Mouse (Mus musculus) mouse trophoblast stem cell (cell line): Measurements from ENCODE around the gene Rif1.

Experiments
- in situ Hi-C, 2 experiments: fragments of 300-500 bp; cut with MseI, MboI; formaldehyde crosslinking; loops; 2 replicates in 1 of 2; 3 replicates in 1 of 2; pipeline ENCODE4 v1.15.1; 2025

Rif1 gene

DNA sequence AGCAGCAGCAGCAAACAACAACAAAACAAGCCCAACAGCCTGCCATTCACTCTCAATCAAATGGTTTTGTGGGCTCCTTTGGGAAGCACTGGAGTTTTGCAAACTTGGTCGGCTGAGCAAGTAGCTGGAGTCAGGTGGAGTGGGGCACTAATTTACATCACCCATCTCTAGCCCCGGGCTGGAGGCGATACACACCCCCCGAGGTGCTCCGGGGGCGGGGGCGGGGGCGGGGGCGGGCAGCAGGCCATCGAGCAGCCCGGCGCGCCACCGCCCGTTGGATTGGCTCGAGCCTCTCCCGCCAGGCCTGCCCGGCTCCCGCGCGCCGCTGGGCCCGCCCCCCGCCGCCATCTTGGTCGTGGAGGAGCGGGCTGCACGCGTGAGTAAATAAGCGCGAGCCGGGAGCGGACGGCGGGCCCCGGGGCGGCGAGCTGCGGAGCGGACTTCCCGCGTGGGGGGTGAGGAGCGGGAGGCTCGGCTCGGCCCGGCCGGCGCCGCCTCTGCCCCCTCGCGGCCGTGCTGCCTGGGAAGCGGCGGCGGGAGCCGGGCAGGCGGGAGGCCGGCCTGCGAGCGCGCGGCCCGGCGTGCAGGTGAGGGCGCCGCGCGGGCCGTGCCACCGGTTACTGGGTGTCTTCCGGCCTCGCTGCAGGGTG is at the start of gene Rif1:
Gene Rif1, plus strand, starts transcription at position 342 of the 650 bp plus-strand sequence.
- in situ Hi-C loops = no loop called here

DNA sequence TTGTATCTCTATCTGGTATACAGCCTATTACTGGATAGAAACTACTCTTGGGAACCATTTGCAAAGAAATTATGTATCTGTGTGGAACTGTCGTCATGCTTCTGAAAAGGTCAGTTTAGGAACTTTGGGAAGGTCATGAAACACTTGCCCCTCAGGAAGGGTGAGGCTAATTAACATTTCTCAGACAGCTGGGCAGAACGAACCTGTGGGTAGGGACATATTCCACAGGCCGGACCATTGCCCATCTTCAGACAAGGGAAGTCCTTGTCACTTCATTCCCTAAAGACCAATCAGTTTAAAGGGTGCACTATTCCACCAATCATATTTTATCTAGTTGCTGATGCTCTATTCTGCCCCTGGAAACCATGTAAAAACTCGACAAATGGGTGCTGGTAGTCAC is 45.6 kb upstream of the Rif1 start:
- in situ Hi-C loops = no loop called here

DNA sequence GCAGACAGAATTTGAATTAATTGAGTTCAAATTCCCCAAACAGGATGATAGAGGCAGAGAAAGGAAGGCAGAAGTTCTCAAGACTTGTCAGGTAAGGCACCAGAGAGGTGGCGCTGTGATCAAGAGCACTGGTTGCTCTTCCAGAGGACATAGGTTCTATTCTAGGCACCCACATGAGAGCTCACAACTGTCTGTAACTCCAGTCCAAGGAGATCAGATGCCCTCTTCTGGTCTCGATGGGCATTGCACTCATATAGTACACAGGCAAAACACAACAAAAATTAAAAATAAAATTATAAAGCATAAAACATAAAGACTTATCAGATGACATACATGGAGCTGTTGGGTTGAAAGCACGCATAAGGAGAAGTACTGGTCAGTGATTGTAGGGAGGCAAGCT is 43.2 kb upstream of the Rif1 start:
- in situ Hi-C loops = no loop called here

DNA sequence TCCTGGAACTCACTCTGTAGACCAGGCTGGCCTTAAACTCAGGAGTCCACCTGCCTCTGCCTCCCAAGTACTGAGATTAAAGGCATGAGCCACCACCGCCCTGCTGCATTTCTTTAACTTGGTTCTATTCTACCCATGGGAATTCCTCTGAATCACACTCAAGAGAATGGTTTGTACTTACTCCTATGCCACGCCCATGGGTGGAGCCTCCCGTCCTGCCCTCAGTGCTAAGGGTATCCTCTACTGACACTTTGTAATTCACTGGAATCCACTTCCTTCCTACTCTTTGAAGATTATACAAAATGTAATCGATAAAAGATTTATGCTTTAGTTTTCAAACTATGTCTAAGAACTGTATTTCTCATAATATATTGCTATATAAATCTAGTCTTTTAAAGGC is 41.1 kb upstream of the Rif1 start:
- in situ Hi-C loops = no loop called here

DNA sequence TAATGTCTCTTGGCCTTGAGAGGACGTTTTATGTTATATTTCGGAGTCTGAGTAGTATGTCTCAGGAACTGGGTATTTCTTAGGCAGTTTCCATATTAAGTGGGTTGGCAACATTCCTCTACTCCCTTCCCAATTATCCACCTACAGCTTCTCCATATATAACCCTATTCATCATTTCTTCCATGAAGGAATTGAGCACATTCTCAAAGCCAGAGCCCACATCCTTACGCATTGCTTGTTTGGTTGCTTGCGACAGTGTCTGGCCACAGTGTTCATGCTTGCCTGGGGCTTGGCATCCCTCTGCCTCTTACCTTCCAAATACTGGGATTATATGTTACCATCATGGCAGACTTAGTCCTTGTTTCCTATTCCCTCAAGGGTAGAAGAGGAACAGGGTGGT is 38.0 kb upstream of the Rif1 start:
- in situ Hi-C loops = no loop called here

DNA sequence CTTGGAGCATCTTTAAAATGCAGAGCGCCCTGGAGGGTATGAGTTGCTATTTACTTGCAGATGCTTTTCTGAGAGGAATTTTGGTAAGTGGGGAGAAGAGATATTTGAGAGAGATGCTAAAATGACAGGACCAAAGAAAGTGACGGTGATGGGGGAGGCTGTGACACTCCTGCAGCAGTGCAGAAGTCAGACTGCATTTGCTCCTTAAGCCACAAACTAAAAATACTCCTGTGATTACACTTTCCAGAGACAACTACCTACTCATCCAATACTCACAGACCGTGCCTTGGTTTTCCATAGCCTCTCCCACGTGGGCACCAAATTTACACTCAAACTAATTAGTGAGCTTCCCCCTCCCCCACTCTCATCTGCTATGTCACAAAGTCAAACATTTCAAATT is 37.5 kb upstream of the Rif1 start:
- in situ Hi-C loops = no loop called here

DNA sequence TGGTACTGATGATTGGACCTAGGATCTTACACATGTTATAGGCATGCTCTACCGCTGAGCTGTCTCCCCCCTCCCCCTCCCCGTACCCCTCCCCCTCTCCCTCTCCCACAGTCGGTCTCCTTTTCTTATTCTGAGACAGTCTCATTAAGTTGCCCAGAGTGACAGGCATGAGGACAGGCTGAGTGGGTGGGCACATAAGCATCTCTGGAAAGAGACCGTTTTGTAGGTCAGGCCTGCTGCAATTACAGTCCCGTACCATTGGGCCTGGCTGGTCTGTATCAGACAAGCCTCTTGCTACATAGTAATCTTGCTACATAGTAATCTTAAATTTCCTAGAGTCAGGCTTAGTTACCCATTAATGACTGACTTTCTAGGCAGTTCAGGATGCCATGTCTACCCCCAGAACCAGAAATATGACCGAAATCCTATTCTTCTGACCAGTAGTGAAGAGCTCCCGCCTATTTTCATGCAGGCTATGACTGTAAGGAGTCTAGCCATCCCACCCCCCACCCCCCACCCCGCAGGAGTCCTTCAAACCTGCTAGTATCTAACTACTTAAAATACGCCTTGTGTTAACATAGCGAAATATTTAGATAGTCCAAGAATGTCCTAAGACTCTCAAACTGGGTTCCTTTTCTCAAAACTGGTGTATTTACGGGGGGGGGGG is 35.6 kb upstream of the Rif1 start:
- in situ Hi-C loops = no loop called here

DNA sequence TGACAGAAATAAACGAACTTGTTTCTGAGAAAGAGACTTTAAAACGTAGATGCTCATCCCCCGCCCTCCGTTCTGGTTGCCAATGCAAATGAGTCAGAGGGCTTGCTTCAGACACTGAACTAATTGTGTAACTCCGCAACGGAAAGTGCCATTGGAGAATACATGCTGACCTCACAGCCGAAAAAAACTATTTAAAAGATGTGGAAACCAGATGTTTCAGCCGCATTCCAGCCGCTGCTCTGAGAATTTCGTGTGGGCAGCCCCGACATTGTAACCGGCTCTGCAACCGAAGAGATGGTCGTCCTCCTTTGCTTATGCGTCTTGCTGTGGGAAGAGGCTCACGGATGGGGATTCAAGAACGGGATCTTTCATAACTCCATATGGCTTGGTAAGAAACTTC is 34.8 kb upstream of the Rif1 start, which contains the start of gene Tnfaip6:
Gene Tnfaip6, plus strand, starts transcription at position 128 of the 400 bp plus-strand sequence.
- in situ Hi-C loops = no loop called here

DNA sequence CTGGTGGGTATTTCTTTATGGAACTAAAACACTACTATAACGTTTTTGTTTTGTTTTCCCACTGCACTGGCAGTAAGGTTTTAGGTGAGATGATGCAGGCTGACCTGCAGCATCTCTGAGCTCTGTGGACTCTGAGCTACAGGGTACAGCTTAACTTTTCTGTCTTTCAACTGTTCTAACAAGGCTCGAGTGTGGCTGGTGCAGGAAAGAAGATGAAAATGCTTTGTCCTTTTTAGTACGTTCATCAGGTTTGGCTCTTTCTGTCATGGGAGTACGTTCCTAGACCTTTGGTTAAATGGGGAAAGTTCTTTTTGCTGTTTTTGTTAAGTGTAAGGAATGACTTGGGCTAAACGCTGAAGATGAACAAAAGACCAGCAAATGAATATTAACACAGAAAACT is 34.1 kb upstream of the Rif1 start:
- in situ Hi-C loops = no loop called here

DNA sequence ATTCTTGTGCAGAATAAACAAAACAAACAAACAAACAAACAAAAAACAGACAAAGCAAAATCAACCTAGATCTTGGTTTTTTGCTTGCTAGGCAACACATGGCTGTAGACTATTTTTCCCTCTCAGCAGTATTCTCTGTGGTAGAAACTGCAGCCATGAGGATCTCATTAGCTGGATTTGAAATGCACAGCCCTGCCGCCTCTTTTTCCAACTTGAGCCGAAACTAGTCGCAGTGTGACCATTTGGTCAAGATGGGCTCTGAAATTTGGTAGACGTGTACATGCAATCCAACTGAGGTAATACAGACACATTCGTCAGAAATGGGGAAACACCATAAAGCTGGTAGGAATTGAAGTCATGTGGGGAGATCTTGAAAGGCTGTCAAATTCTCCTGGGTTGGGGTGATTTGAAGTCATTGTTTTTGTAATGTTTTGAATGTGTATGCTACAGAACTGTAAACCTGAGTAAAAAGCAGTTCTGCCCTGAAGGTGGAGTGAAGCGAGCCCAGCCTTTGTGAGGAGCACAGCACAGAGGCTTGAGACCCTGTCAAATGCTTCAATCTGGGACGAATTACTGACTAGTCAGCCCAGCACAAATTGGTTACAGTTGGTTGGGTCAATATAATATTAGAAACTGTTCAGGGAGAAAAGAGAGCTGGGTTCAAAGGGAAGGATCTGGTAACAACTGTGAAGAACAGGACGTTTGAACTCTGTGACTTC is 33.4 kb upstream of the Rif1 start:
- in situ Hi-C loops = no loop called here

DNA sequence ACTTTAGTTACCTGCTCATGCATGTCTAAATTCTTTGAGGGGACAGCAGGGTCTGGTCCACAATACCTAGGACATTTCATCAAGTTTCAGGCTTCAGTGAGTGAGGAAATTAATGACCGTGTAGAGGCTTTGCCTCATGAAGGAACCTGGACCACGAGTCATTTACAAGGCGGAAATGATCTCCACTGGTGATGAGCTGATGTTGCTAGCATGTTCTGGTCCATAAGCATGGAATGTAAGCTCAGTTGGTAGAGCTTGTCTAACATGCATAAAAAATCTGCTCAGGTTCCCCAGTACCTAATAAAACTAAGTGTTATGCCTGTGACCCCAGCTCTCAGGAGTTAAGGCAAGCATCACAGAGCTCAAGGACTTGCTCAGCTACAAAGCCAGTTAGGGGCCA is 30.5 kb upstream of the Rif1 start:
- in situ Hi-C loops = no loop called here

DNA sequence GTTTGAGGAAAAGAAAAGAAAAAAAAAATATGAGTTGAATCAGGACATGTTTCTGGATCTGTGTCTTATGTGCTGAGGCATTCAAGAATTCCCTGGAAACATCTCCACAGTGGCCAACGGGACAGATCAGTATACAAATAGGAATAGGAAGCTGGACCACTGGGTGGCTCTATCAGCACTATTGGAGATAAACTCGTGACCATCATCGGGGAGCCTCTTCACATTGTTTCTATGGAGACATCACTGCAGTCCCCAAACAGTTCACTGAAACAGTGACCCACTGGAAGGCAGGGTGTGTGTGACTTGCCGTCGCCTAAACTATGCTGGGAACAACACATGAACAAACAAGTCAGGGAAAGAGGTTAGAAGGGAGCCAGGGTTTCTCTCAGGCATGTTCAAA is 29.9 kb upstream of the Rif1 start:
- in situ Hi-C loops = no loop called here

DNA sequence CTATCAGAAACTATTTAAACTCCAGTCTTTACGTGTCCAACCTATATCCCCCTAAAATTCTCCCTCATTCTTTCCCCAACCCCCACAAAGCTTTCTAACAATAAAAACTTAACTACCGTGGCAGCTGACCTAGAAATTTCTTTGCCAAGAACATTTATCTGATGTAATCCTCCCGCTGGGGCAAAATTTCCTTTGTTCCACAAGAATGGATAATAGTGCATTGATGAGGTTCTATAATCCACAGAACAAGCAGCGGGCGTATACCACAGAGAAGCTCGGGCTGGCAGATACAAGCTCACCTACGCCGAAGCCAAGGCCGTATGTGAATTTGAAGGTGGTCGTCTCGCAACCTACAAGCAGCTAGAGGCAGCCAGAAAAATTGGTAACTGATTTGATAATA is 29.1 kb upstream of the Rif1 start:
- in situ Hi-C loops = no loop called here

DNA sequence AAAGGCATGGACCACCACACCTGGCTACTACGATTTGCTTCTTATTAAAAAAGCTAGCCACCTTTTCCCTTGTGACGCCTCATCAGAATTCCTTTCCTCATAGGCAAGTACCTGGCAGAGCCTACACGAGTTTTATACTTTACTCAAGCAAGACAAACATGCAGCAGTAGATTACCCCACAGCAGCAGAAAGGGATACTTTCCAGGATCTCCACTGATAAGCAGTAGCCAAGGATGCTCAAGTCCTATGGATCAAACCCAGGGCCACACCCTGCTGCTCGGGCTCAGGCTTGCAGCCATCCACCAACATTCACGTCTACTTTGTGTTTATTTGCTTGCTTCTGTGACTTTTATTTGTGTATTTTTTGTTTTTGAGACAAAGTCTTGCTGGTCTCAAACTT is 26.6 kb upstream of the Rif1 start:
- in situ Hi-C loops = no loop called here

DNA sequence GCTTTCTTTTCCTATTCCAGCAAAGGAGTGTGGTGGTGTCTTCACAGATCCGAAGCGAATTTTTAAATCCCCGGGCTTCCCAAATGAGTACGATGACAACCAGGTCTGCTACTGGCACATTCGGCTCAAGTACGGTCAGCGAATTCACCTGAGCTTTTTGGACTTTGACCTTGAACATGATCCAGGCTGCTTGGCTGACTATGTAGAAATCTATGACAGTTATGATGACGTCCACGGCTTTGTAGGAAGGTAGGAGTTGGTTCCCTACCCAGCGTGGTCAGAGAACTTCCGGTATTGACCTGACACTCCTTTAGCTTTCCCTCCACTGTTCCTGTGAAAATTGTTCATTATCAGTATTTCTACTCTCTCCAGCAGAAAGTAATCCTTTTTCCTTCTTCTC is 21.8 kb upstream of the Rif1 start:
- in situ Hi-C loops = no loop called here

DNA sequence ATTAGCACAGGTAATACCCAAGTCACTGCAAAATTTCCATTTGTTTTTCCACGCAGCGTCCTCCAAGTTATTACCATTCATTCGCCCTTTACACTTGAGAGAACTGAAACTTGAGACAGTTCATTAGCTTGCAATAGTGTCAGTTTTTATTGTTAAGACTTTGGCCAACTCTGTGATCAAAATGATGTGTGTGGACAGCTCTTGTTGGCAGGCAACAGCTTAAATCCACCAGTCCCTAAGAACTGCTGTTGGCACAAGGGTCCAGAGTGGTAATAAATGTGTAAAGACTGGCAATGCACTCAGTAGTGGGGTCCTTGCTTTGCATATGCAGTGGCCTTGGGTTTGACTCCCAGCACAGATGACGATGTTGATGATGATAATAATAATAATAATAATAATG is 20.3 kb upstream of the Rif1 start:
- in situ Hi-C loops = no loop called here

DNA sequence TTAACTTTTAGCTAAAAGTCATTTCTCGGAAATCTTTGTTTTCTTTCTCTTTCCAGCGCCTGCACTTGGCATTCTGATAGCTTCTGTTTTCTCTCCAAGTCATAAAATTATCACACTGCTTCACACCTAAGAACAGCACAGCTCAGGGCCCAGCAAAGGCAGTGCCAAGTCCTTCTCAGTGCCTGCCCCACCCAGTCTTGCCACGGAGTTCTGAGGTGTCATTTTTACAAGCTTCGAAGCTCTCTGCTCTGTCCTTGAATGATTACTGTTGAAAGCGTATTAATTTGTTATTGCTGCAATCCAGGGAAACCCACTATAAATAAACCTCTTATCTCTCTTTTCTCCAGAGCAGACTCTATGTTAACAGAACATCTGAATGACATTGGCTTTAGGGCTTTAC is 19.1 kb upstream of the Rif1 start:
- in situ Hi-C loops = no loop called here

DNA sequence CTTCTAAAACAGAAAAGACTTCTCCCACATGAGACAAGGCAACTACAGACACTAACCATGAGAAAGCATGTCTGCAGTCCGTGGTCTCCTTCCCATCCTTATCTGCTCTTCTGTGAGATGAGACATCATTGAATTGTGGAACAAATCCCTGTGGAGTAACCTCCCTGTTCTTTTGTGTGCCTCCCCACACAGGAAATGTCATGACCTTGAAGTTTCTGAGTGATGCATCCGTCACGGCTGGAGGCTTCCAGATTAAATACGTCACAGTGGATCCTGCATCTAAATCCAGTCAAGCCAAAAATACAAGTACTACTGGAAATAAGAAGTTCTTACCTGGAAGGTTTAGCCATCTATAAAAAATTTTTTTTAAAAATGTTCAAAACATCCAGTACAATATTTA is 17.0 kb upstream of the Rif1 start:
- in situ Hi-C loops = no loop called here

DNA sequence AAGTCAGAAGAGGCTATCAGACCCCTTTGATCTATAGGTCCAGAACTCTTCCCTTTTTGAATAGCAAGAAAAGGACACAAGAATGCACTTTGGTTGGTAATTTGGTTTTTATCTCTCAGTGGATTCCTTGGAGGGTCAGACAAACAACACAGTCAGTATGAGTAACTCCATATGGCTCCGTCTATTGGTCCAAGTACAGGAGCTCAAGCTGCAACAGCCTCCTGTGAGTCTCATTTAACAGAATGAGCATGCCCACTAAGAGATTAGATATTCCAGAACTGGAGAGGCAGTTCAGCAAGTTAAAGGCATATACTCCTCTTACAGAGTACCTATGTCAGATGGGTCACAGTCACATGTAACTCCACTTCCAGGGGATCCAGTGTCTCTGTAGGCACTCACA is 15.5 kb upstream of the Rif1 start:
- in situ Hi-C loops = no loop called here

DNA sequence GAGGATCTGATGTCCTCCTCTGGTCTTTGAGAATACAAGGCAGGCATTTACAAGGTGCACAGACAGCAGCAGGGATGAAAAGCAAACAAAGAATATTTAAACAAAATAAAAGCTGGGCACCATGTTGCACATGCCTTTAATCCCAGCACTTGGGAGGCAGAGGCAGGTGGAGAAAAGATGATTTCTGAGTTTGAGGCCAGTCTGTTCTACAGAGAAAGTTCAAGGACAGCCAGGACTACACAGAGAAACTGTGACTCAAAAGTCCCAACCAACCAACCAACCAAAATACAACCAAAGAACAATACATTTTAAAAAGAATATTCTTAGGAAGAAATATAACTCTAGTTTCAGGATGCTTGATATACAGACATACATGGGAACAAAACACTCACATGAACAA is 15.0 kb upstream of the Rif1 start:
- in situ Hi-C loops = no loop called here

DNA sequence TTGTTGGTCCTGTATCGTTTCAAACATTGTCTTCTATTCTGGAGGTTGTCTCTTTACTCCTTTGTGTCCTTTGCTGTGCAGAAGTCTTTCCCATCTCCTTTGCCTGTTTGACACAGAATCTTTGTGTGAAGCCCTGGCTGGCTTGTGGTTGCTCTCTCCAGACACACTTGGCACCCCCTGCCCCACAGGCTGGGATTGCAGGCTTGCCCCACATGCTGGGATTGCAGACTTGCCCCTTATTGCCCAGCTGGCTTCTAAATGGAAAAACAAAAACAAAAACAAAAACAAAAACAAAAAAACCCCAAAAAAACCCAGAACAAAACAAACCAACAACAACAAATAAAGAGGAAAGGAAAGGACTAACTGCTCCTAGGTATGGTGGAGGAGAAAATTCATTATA is 4.0 kb upstream of the Rif1 start:
- in situ Hi-C loops = no loop called here

DNA sequence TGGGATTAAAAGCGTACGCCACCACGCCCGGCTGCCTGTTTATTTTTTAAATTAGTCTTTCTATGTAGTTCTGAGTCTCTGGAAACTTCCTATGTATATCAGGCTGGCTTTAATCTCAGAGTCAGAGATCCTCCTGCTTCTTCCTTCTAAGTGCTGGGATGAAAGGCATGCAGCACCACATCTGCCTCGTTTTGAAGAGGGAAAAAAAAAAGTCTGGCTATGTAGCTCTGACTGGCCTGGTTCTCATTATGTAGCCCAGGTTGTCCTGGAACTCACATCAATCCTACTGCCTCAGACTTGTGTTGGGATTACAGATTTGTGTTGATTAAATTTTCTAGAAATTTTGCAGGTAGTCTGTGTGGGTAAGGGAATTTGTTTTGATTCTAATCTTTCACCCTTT is 1.8 kb upstream of the Rif1 start:
- in situ Hi-C loops = no loop called here
